Mouse (Mus musculus) activated CD4-positive, CD25-positive, alpha-beta regulatory T cell (primary cell): ENCODE data around the gene Btbd3. TPM values are rescaled to one million over a fixed set of nuclear protein-coding genes. Genes with fewer than 3 reads are reported as not detected.

Experiments used
- polyA plus RNA-seq, 2 experiments: library from polyadenylated mRNA; unstranded; fragments of 100-300 nt; shearing (Covaris generic); gene quantifications; one replicate each; pipeline ENCODE4 v1.2.1; 2017

The Btbd3 gene
- polyA plus RNA-seq, result not detected

GRCm38 (mm10) chr2:138256411-138256810, at the start of gene Btbd3:
Gene Btbd3 (plus strand): TSS chr2:138256565.

